Mouse (Mus musculus) lung, postnatal 36 days (tissue): ENCODE data around the gene Tcf12.

ENCODE experiments used
- DNase-seq: peaks from one replicate; pipeline ENCODE4 v3.0.0; 2022; ENCODE audit warnings: mixed read lengths

Tcf12 gene

DNA sequence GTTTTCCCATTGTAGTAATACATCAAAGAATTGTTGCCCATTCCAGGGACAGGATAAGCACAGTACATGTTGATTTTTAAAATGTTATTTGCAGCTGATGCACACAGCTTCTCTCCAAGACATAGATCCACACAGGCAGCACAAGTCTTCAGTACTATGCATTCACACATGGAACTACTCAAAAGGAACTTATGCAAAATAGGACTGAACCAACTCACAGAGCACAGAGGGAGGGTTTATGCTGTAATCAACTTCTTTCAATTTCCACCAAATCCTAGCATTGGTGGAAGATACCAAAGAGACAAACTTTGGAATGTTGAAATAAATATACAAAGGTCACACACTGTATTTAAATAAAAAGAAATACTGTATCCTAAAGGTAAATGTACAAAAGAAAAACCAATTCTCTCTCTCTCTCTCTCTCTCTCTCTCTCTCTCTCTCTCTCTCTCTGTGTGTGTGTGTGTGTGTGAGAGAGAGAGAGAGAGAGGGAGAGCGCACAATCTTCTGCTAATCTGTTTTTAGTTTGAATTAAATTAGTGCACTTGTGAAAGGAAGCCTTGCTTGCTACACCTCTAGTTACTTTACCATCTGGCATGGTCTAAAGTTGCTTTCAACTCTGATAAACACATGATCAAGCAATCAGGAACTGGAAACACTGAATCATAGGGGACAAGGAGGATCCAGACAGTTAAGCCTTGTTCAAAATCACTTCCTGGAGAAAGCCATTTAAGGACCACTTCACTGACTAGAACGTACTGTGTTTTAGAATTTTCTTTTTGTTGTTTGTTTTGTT is 215.5 kb downstream of the Tcf12 start:
- DNase-seq, result peak; percentile 67

DNA sequence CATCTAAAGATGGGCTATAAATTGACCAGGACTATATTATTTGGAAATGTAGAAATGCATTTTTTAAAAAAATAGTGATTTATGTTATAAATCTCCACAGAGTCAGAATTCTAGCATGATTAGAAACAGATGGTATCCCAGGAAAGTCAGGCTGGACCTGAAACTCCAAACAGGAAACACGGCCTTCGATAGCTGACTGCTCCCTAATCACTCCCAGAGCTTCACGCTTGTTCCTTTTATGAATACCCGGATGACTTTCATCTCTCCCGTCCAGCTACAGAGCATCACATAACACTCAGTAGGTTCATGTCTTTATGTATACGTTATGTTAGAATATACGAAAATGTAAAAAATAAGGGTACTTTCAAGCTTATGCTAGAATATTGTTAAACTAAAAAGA is 216.4 kb downstream of the Tcf12 start:
- peak; percentile 26 for DNase-seq

DNA sequence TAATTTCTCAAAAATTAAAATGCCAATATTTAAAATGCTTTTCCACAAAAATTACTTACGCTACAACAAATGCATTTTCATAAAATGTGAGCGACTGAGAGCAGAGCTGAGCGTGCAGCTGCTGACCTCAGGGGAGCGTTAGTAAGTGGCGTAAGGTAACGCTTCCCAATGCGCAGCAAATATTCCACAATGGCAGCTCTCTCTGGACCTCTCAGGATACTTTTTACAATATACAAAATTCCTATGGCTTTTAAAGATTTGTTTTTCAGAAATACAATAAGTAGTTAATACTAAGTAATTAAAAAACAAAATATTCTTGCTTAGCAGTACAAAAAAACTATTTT is 216.8 kb downstream of the Tcf12 start:
- no peak for DNase-seq

DNA sequence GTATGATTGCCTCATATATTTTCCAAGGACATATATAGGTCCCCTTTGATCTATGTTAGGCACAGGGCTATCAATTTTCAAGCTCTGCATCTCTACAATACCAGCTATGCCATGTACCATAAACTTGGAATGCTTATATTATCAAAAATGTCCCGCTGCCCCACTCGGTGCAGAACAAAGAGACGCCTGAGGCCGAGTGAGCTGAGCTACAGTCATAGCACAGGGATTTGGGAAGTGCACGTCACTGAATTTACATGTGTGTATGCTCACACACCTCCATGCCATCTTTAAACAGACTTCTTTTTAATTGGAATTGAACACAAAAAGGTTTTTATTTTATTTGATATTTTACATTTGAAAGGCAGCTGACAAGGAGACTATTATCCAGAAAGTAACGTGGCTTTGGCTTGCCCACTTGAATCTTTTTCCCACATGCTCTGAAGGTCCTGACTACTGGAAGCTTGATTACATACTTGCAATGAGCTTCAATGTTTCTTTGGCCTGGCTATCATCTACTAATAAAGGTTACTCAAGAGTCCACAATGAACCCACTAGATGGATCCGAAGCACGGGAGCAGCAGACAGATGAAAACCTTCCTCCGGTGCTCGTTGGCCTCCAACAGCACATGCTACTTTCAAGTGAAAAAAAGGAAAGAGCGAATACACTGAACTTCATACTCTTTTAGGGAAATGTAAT is 217.3 kb downstream of the Tcf12 start:
- DNase-seq, result no peak

DNA sequence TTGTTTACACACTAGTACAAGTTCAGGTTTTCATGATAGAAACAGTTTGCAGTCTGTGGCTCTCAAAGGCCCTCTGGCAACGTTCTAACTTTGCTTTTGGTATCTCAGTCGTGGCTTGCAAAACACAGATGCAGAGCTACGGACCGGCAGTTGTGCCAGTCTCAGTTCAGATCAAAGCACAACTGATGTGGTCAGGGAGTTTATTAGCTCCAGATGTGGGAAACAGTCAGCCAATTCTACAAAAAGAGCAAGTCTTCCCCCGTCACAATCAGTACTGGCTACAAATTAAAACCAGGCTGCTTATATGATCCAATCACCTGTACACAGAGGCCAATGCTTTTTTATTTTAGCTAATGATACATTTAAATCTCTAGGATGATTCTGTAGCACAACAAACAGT is 223.2 kb downstream of the Tcf12 start:
- DNase-seq, result peak; percentile 17

DNA sequence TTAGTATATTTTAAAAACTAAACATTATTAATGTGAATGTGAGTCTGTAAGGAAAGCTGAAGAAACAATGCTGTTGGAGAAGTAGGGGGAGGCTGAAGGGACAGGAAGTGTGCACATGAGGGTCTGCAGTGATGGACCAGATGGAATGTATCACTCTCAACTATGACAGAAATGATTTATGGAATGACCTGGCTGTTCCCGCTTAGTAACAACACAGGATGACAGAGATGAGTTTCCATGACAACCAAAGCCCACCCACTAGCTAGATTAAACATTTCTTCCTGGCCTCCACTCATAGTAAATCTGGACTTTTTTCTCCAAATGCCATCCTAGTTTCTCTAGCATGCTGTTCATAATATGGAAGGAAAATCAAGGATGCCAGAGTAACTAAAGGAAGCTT is 231.0 kb downstream of the Tcf12 start:
- peak; percentile 56 for DNase-seq

DNA sequence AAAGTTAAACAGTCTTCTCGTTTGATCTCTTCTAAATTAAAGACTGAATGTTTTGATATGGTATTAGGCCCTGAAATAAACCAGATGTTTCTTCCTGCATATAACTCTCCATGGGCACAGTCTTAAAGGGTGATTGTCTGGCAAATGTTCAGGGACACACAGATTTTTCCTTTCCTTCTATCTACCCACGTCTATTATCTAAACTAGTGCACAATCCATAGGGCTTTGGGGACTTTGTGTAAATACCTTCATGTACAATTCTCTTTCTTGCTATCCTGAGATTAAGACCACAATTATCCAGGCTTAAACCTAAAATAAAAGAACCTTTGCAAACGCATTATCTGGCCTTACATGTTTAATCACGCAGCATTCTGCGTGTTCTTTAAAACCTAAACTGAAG is 231.7 kb downstream of the Tcf12 start:
- DNase-seq, result no peak

DNA sequence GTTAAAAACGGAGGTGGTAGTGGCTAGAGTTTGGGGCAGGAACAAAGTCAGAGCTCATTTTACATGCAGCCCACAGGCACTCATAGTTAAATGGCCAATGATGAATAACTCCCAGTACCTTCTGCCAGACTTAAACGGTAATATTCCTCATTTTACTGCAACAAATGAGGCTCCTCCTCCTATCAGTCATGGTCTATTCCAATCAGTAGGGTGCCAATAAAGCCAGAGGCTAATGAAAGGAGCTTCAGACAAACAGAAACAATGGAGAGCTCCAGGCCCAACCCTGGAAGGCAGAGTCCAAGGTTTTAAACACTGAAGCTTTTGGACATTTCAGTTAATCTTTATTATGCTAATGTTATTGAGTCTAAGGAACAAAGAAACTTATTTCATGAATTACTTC is 232.3 kb downstream of the Tcf12 start:
- DNase-seq, result no peak

DNA sequence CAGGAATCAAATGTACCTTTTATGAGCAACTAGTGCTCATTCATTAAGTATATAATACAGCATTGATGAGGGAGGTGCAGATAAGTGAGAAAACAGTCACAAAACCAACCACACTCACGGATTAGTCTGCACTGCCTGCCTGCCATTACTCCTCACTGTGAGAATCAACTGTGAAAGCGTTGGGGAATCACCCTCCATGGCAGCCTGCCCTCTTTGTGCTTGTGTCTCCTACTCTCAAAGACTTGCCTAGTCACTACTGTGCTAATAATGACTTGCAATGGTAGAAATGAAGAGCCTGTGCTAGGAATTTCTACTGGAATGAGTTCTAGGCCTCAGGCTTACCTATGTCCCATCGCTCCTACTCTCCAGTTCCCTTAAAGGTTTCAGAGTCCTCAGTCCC is 233.8 kb downstream of the Tcf12 start:
- no peak for DNase-seq

DNA sequence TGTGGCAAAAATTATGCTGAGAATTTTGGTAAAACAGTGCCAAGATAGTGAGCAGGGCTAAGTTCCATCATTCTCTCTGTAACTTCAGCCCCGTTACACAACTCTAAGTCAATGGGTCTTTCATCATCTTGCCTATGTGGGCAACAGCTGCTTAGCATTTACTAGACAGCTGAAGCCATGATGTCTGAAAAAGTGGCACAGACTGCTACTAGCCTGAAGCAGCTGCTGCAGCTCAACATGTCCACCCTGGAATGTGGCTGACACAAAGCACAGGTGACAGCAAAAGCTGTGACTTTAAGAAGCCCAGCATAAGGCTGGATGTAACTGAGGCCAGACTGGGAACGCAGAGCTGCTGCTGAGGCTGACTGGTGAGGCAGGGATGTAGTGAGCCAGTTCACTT is 236.9 kb downstream of the Tcf12 start:
- DNase-seq, result peak; percentile 58

DNA sequence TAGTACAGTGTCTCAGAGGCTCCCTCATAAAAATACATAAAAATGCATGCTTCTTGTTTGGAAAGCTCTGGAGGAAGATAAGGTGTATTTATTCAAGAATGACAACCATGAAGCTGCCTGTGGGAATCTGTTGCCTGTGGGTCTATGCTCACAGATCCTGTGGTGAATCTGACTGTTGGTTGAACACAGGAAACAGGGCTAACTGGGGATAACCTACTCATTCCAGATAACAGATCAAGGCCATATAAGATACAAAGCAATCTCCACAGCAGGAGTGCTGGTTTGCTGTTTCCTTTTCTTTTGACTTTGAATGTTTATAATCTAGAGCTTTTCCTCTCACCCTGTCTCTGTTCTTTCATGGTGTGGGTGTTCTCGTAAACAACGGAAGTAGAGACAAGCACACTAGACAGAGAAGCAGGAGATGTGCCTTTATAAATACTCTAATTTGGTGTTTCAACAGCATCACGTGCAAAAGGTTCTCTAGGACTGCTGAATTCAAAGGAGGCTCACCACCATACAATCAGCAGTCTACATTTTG is 237.6 kb downstream of the Tcf12 start:
- peak; percentile 17 for DNase-seq

DNA sequence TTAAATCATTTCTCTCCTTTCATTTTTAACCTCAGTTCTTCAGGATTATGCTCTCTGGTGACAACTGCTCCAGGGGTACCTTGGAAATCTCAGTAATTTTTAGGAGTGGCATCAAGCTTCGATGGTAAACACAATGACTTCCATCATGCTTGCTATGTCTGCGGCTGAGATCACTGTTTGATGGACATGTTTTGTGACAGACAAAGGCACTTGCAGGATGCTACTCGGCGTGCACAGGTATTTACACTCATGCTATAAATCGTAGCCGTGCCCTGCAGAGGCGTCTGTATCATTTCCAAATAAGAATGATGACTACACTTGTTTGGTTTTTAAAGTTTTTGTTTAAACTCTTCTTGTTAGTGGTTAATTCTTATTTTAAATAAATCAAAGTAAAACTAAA is 248.3 kb downstream of the Tcf12 start:
- no peak for DNase-seq

DNA sequence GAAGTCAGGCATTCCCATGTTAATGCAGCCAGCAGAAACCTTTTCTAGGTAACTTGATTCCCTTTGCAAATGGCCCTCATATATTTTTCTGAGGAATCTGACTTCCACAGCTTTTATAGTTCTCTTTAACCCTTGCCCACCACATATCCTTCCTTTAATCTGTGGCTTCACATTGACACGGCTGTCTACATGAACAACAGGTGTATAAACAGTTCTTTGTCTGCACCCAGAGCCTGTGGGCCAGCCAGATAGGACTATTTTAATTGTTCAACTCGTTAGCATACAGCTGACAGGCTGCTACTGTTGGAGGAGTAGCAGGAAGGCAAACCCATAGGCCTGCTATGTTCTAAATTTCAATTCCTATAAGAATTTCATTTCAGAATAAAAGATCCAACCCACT is 250.0 kb downstream of the Tcf12 start:
- DNase-seq, result no peak

DNA sequence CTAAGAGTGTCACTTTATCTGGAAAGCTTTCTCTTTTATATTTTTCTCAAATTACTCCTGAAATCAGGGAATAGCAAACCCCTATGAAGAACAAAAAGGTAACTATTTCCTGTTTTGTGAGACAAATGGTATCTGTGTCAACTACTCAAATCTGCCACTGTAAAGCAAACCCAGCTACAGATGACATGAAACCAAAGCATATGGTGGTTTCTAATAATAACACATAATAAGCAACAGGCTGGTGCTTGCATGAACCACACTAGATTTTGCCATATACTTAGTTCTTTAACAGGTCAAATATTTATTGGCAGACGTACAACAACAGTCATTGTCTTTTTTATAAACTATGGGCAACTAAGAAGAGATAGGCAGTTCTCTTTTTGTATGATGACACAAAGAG is 253.7 kb downstream of the Tcf12 start:
- no peak for DNase-seq

DNA sequence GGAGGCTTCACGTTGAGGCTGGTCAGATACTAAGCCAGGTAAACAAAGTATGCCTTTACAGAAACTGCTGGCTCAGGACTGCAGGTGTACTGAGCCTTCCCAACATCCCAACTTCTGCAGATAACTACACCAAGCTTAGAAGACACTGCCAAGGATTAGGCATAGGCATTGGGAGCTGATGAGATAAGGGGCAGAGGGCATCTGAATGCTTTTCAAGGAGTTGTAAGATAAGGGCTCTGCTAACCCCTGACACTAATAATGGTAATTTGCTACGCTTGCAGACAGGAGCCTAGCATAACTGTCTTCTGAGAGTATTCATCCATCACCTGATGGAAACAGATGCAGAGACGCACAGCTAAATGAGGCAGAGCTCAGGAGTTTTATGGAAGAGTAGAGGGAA is 257.8 kb downstream of the Tcf12 start:
- no peak for DNase-seq

DNA sequence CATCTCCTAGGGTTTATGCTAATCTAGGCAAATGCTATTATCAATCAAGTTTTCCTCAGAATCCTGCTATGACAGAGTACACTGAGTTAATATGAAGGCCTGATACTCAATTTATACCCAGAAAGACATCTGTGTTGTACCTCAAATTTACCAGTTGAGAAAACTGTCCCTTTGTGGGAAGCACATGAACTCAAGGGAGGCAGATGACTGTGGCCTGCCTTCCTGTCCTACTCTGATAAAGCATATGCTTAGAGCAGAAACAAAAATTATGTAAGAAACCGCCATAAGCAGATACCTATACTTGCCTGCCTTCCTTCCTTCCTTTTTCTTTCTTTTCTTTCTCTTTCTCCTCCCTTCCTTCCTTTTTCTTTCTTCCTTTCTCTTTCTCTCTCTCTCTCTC is 261.4 kb downstream of the Tcf12 start:
- DNase-seq, result no peak

DNA sequence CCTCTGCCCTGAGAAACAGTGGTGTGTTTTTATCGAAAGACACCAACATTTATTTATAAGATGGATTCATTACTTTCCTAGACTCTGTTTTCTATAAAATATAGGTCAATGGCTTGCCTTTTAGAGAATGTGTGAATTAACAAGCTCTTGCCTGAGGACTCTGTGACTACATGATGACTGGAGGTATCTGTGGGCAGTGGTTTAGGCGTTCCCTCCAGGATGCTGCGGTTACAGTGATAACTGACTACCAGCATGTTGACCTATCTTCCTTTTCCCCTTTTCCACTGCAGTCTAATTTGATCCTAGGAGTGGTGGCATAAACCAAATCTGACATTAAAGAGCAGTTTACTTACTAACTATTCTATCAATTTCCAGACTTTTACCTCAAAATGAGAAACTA is 263.3 kb downstream of the Tcf12 start:
- DNase-seq, result no peak

DNA sequence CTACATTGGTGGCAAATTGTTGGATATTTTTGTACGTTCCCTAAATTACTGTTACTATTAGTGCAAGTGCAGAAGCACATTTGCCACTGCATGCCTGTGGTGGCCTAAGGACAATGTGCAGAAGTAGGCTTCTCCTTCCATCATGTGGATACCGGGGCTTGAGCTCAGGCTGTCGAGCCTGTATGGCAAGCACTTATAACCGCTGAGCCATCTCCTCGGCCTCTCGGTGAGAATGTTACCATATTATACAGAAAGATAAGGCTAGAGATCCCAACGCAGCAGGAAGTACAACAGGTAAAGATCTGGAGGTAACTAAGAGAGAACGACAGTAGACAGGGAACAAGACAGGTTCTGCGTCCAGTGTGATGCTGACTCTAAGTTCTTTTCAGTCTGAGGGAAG is 263.8 kb downstream of the Tcf12 start:
- no peak for DNase-seq

DNA sequence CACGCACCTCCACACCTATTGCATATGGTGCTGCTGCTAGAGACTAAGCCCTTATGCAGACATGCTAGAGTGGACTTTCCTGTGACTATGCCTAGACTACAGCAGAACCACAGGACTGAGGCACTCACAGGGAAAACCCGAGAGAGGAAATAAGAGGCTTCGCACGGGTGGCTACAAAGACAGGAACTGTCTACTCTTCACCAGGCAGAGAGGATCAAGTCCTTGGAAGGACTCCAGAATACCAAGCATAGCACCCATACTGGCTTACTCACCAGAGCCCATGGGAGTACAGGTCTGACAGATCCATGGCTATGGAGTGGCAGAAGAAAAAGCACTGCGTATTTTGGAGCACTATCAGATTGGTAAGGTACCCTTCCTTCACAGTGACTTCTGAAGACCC is 269.8 kb downstream of the Tcf12 start:
- no peak for DNase-seq

DNA sequence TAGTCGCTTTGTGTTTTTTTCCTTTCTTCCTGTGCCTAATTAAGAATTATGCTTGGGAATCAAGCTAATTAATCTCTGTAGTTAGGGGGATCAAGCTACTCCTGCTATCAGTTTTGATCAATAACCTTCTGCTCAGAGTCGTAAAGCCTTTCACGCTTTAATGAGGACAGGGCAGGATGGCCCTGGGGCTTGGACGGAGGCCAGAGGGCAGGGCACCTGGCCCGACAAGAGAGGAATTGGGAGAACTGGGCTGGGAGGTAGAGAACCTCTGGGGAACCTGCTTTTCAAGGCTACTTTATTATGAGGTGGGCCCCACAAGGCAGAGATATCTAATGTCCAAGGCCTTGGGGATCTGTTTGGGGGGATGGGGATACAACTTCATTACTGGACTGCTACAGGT is 274.3 kb downstream of the Tcf12 start:
- DNase-seq, result no peak

DNA sequence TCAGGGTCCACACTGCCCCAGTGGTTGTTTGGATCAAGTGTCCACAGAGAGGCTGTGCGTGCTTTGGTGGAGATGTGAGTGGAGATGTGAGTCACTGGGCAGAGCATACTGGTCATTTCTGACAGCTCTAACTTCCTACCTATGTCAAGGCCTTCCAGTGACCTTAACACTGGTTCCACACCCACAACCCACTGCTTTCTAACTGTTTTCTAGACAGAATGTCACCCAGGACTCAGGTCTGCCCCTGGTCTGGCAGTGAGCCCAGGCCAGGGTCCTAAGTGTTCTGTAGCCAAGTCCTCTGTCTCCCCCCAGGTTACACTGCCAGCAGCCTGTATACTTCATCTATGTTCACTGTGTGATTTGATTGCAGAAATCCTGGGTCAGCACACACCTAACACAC is 275.3 kb downstream of the Tcf12 start:
- no peak for DNase-seq

DNA sequence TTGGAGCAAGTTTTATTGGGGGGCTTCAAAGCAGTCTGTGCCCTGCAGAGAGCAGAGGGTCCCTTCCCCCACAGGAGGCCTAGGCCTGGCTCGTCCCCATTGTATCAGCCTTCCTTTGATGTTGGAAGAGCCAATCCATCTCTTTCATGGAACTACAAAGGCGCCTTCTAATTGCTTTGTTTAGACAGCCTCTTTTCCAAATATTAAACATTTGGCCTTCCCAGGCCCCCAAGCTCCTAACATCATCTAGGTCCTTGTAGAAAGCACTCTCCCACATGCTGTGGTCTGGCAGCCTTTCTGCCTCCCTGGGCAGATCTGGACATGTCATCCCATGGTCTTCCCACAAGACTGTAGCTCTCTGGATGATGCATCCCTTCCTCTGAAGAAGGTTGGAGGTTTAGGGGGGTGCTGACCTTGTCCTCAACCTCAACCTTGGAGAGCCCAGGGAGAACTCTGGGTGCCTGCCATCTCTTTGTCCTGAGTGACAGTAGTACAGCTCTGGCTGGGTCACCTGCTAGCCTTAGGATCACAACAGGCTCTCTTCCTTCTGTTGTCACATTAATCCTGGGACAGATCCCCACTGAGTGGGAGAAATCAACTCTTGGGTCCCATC is 276.4 kb downstream of the Tcf12 start:
- no peak for DNase-seq

DNA sequence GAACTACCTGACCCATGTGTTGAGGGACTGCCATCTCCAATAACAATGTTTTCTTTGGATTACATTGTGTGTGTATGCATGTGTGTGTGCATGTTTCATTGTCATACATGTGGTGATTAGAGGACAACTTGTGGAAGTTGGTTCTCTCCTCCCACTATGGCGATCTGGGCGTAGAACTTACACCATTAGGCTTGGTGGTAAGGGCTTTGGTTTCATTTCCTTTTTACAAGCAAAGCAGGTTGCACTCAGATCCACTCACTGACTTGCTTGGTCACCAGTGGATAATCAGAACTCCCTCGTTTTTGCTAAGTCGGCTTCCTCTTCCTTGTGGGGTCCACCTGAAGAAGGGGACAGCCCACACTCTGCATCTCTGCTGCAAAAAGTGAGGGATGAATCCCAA is 277.0 kb downstream of the Tcf12 start:
- DNase-seq, result no peak
